Comparison of ENCODE assay signal across 8 mouse cellular contexts in genomic region chr10:91083393-91083927, GRCm38 (mm10). TPM values are rescaled to one million over a fixed set of nuclear protein-coding genes. Genes with fewer than 3 reads are reported as not detected.
DNase-seq lines count a peak whose midpoint lies in the region; ATAC-seq and TF ChIP-seq lines count a peak whose summit lies in the region.

No protein-coding gene starts in this region.

- H3K4me3 ChIP-seq in forebrain, embryonic 11.5 days (ENCODE audit: low read depth, low read length), result peak overlapping the region; percentile 88
- peak overlapping the region; percentile 63 to 95 for H3K4me3 ChIP-seq in liver, embryonic 14.5 days (ENCODE audit: insufficient read depth in 1 of 2, low read depth in 2 of 2, low read length in 2 of 2)

- peak; percentile 17 for DNase-seq in cerebellum, adult 9-10 months
- DNase-seq in cerebellum, postnatal 36 days, result no peak
- DNase-seq in forebrain, embryonic 11.5 days (ENCODE audit: low spot score), result no peak
- DNase-seq in liver, embryonic 14.5 days (ENCODE audit: low read depth in 3 of 3, low spot score in 3 of 3), result no peak
- DNase-seq in adrenal gland, adult 8-10 months, result no peak
- no peak for DNase-seq in left cerebral cortex, adult 8-10 months (ENCODE audit: low spot score in 2 of 2)
- DNase-seq in left cerebral cortex, adult 9 months (ENCODE audit: low spot score in 2 of 2), result no peak

- TF ChIP-seq CTCF in liver, embryonic 14.5 days (IDR thresholded peaks at IDR 0.05; ENCODE audit: low read depth), result no peak

- H3K4me2 ChIP-seq in forebrain, embryonic 11.5 days (ENCODE audit: low read depth, low read length, severe bottlenecking), result peak overlapping the region; percentile 64
- peak overlapping the region; percentile 85 for H3K4me2 ChIP-seq in liver, embryonic 14.5 days (ENCODE audit: low read depth)

- no peaks in the 10 kb centered on the region for H3K36me3 ChIP-seq in forebrain, embryonic 11.5 days (ENCODE audit: control insufficient read depth, insufficient read depth, low read length)
- H3K36me3 ChIP-seq in liver, embryonic 14.5 days (replicated peaks; ENCODE audit: control insufficient read depth, insufficient read depth, low read depth), result peaks cover 6% of the 10 kb centered on the region; the same call in 1 of the 2 replicates

- TF ChIP-seq EP300 in liver, embryonic 14.5 days (IDR thresholded peaks at IDR 0.05; ENCODE audit: low read depth), result no peak

- H3K9ac ChIP-seq in forebrain, embryonic 11.5 days (ENCODE audit: low read length), result peak overlapping the region; percentile 62
- H3K9ac ChIP-seq in liver, embryonic 14.5 days (replicated peaks), result peak overlapping the region; percentile 55

- H3K27ac ChIP-seq in forebrain, embryonic 11.5 days (ENCODE audit: low read depth, low read length), result no peak overlapping the region
- H3K27ac ChIP-seq in liver, embryonic 14.5 days, result no peak overlapping the region

- H3K27me3 ChIP-seq in forebrain, embryonic 11.5 days (ENCODE audit: control insufficient read depth, insufficient read depth, low read length), result no peaks in the 10 kb centered on the region
- no peaks in the 10 kb centered on the region for H3K27me3 ChIP-seq in liver, embryonic 14.5 days (ENCODE audit: control insufficient read depth, insufficient read depth, low read length)

- ATAC-seq in CD4-positive, CD25-positive, alpha-beta regulatory T cell, adult 4 months, result peak; percentile 9
- ATAC-seq in forebrain, embryonic 11.5 days (replicated peaks; ENCODE audit: low FRiP score), result no peak
- ATAC-seq in liver, embryonic 14.5 days (ENCODE audit: insufficient read depth), result no peak

- 0 out of 2 replicates have a peak, but pooled peaks cover 2% of the 10 kb centered on the region for H3K4me1 ChIP-seq in forebrain, embryonic 11.5 days (replicated peaks; ENCODE audit: control insufficient read depth, insufficient read depth, low read length)
- no peaks in the 10 kb centered on the region; a peak in 2 of 4 replicates for H3K4me1 ChIP-seq in liver, embryonic 14.5 days (replicated peaks; ENCODE audit: control insufficient read depth in 2 of 2, insufficient read depth in 2 of 2, low read length in 1 of 2)

- 56% methylated on average over 12 of the region's 12 CpGs for whole genome bisulfite sequencing in forebrain, embryonic 11.5 days
- 37% methylated on average over 12 of the region's 12 CpGs for WGBS in liver, embryonic 14.5 days (ENCODE audit: insufficient replicate concordance)

- no peaks in the 10 kb centered on the region for H3K9me3 ChIP-seq in forebrain, embryonic 11.5 days (ENCODE audit: control insufficient read depth, low read length)
- H3K9me3 ChIP-seq in liver, embryonic 14.5 days (ENCODE audit: control insufficient read depth, low read length), result no peaks in the 10 kb centered on the region

RNA-seq across cellular contexts. Expression of gene Ikbip, which starts 0.7 kb away (rescaled TPM):
- polyA plus RNA-seq in CD4-positive, CD25-positive, alpha-beta regulatory T cell, adult 4 months (2017; shearing (Covaris generic)), result 1 to 10 TPM; 4.9 to 6.5 TPM
- polyA plus RNA-seq in forebrain, embryonic 11.5 days (2014; fragmentation: Nextera tagmentation; extraction: Ambion mirVana), result 19.8 and 22.7 TPM in 2 replicates
- polyA plus RNA-seq in liver, embryonic 14.5 days (2012; rRNA removed), result 1.9 and 4.0 TPM in 2 replicates
- polyA plus RNA-seq in liver, embryonic 14.5 days (2014; fragmentation: Nextera tagmentation; extraction: Ambion mirVana), result 7.3 and 7.9 TPM in 2 replicates
- total RNA-seq in adrenal gland, adult 8-10 months (2022), result 10 to 100 TPM; 31.9 to 51.4 (median 42.2) TPM
- 10 to 100 TPM; 11.5 to 19.7 (median 15.6) TPM for total RNA-seq in left cerebral cortex, adult 8-10 months (2022)

RNA-seq across cellular contexts. Expression of gene Apaf1, which starts 0.9 kb away (rescaled TPM):
- polyA plus RNA-seq in CD4-positive, CD25-positive, alpha-beta regulatory T cell, adult 4 months (2017; shearing (Covaris generic)), result 10 to 100 TPM in 1 of 2 experiments, 1 to 10 TPM in 1; 6.2 to 15.3 TPM
- 29.4 and 30.2 TPM in 2 replicates for polyA plus RNA-seq in forebrain, embryonic 11.5 days (2014; fragmentation: Nextera tagmentation; extraction: Ambion mirVana)
- polyA plus RNA-seq in liver, embryonic 14.5 days (2012; rRNA removed), result 4.3 and 7.2 TPM in 2 replicates
- 8.2 and 9.1 TPM in 2 replicates for polyA plus RNA-seq in liver, embryonic 14.5 days (2014; fragmentation: Nextera tagmentation; extraction: Ambion mirVana)
- 10 to 100 TPM in 1 of 4 experiments, 1 to 10 TPM in 3; 5.5 to 15.8 (median 9.4) TPM for total RNA-seq in adrenal gland, adult 8-10 months (2022)
- total RNA-seq in left cerebral cortex, adult 8-10 months (2022), result 10 to 100 TPM; 10.6 to 12.7 (median 11.9) TPM

RNA-seq across cellular contexts. Expression of gene Slc25a3, which starts 40.4 kb away (rescaled TPM):
- polyA plus RNA-seq in CD4-positive, CD25-positive, alpha-beta regulatory T cell, adult 4 months (2017; shearing (Covaris generic)), result 100 to 1,000 TPM; 200 to 224 TPM
- 399 and 404 TPM in 2 replicates for polyA plus RNA-seq in forebrain, embryonic 11.5 days (2014; fragmentation: Nextera tagmentation; extraction: Ambion mirVana)
- 121 and 190 TPM in 2 replicates for polyA plus RNA-seq in liver, embryonic 14.5 days (2012; rRNA removed)
- 207 and 223 TPM in 2 replicates for polyA plus RNA-seq in liver, embryonic 14.5 days (2014; fragmentation: Nextera tagmentation; extraction: Ambion mirVana)
- total RNA-seq in adrenal gland, adult 8-10 months (2022), result 1,000 to 10,000 TPM in 2 of 4 experiments, 100 to 1,000 TPM in 2; 882 to 1,292 (median 1,071) TPM
- total RNA-seq in left cerebral cortex, adult 8-10 months (2022), result 100 to 1,000 TPM; 531 to 567 (median 564) TPM
